ENCODE assay signal across 8 mouse cellular contexts in genomic region chr7:140101993-140102860, GRCm38 (mm10). TPM values are rescaled to one million over a fixed set of nuclear protein-coding genes. Genes with fewer than 3 reads are reported as not detected.
DNase-seq lines count a peak whose midpoint lies in the region; ATAC-seq and TF ChIP-seq lines count a peak whose summit lies in the region.

TSS of gene Fuom (minus strand) at chr7:140102441.

- peaks cover 2% of the 10 kb centered on the region; the same call in 1 of the 2 replicates for H3K27me3 ChIP-seq in G1E (ENCODE audit: insufficient read depth, low read length)
- H3K27me3 ChIP-seq in forebrain, embryonic 14.5 days (replicated peaks; ENCODE audit: control insufficient read depth, insufficient read depth, low read length) = no peaks in the 10 kb centered on the region
- H3K27me3 ChIP-seq in neural tube, embryonic 15.5 days (replicated peaks) = no peaks in the 10 kb centered on the region

- peak within 1 kb of the TSS; percentile 55 for H3K9ac ChIP-seq in forebrain, embryonic 14.5 days (ENCODE audit: low read length)
- H3K9ac ChIP-seq in neural tube, embryonic 15.5 days (replicated peaks) = peak within 1 kb of the TSS; percentile 56

- DNase-seq in G1E (ENCODE audit: low spot score) = peak; percentile 54
- DNase-seq in cerebellum, adult 11 months = peak; percentile 82
- peak; percentile 70 for DNase-seq in forebrain, embryonic 14.5 days (ENCODE audit: low spot score)
- peak; percentile 92 to 93 for DNase-seq in heart, postnatal 10 days
- DNase-seq in large intestine, adult 2 months (ENCODE audit: low read depth, low spot score) = no peak
- peak; percentile 89 to 92 for DNase-seq in lung, adult 18-20 months
- DNase-seq in testis, postnatal 10 days (ENCODE audit: low spot score) = peak; percentile 91

- peaks cover 34% of the 10 kb centered on the region for H3K36me3 ChIP-seq in G1E (replicated peaks)
- peaks cover 18% of the 10 kb centered on the region for H3K36me3 ChIP-seq in forebrain, embryonic 14.5 days (ENCODE audit: control insufficient read depth, insufficient read depth, low read length)
- H3K36me3 ChIP-seq in neural tube, embryonic 15.5 days = peaks cover 20% of the 10 kb centered on the region

- peak; percentile 91 for ATAC-seq in G1E (ENCODE audit: extremely low read depth, insufficient number of reproducible peaks, low FRiP score, poor library complexity, severe bottlenecking)
- ATAC-seq in forebrain, embryonic 14.5 days = peak; percentile 90
- peak; percentile 93 for ATAC-seq in neural tube, embryonic 15.5 days (ENCODE audit: low FRiP score)

- WGBS in forebrain, embryonic 14.5 days = under 1% methylated on average over 30 of the region's 30 CpGs
- WGBS in large intestine, adult 2 months = 1% methylated on average over 30 of the region's 30 CpGs
- WGBS in neural tube, embryonic 15.5 days = 1% methylated on average over 30 of the region's 30 CpGs

- no peak for TF ChIP-seq CTCF in G1E (IDR thresholded peaks at IDR 0.05; ENCODE audit: low read depth, low read length)

- peak within 1 kb of the TSS; percentile 68 for H3K4me3 ChIP-seq in G1E (ENCODE audit: low read depth, low read length)
- H3K4me3 ChIP-seq in forebrain, embryonic 14.5 days (ENCODE audit: low read depth, low read length) = peak within 1 kb of the TSS; percentile 33
- H3K4me3 ChIP-seq in neural tube, embryonic 15.5 days (replicated peaks) = peak within 1 kb of the TSS; percentile 44

- peaks cover 17% of the 10 kb centered on the region for H3K4me1 ChIP-seq in G1E (ENCODE audit: insufficient read depth, low read depth, low read length)
- H3K4me1 ChIP-seq in forebrain, embryonic 14.5 days (ENCODE audit: control insufficient read depth, insufficient read depth, low read length) = no peaks in the 10 kb centered on the region
- H3K4me1 ChIP-seq in neural tube, embryonic 15.5 days = peaks cover 14% of the 10 kb centered on the region

- no peaks in the 10 kb centered on the region for H3K9me3 ChIP-seq in G1E (replicated peaks)
- H3K9me3 ChIP-seq in forebrain, embryonic 14.5 days (replicated peaks; ENCODE audit: control insufficient read depth, low read length) = no peaks in the 10 kb centered on the region
- no peaks in the 10 kb centered on the region for H3K9me3 ChIP-seq in neural tube, embryonic 15.5 days (replicated peaks)

- H3K27ac ChIP-seq in forebrain, embryonic 14.5 days (ENCODE audit: low read depth, low read length) = no peak within 1 kb of the TSS
- peak within 1 kb of the TSS; percentile 75 for H3K27ac ChIP-seq in neural tube, embryonic 15.5 days (replicated peaks)

- intact Hi-C loops in heart, postnatal 10 days (cut with DNase I) = no loop called here

- peak within 1 kb of the TSS; percentile 63 for H3K4me2 ChIP-seq in forebrain, embryonic 14.5 days (ENCODE audit: low read length)
- H3K4me2 ChIP-seq in neural tube, embryonic 15.5 days = peak within 1 kb of the TSS; percentile 67

RNA-seq across cellular contexts. Expression of gene Fuom, which starts in this region (rescaled TPM):
- total RNA-seq in G1E (2014; fragmentation: Nextera tagmentation) (6.7 TPM in 1 of 2 replicates, not detected in the other), G1E (2017) (16.0 and 17.4 TPM in 2 replicates)
- 17.4 and 18.2 TPM in 2 replicates for polyA plus RNA-seq in G1E (2012)
- 19.7 and 23.9 TPM in 2 replicates for polyA plus RNA-seq in forebrain, embryonic 14.5 days (2014; fragmentation: Nextera tagmentation; extraction: Ambion mirVana)
- 10 to 100 TPM; 90.7 to 93.7 TPM for total RNA-seq in heart, postnatal 10 days (2021)
- 105 and 121 TPM in 2 replicates for polyA plus RNA-seq in large intestine, adult 2 months (2012; rRNA removed)
- polyA plus RNA-seq in neural tube, embryonic 15.5 days (2015; fragmentation: Nextera tagmentation; extraction: Ambion mirVana) = 48.1 and 51.2 TPM in 2 replicates

Comparison
In these comparisons a context has a peak if more than half of its experiments do, and no peak if none do; other contexts are left out.
1. RNA of gene Fuom (total RNA-seq): 90.7 to 93.7 TPM in heart, postnatal 10 days; 6.7 to 17.4 TPM in G1E; every median in the first group is over 4 times any median in the second.
2. Peak in every context shown above with its lines, with median percentiles within 50 percentile points of each other: ATAC-seq and H3K4me3 ChIP-seq.